Mouse (Mus musculus) mesoderm, embryonic 11.5 days (tissue): ENCODE results near the gene Gm28038.

Experiments
- DNase-seq: peaks from one replicate; pipeline ENCODE4 v3.0.0-alpha.2; 2012; ENCODE audit warnings: low read depth, low spot score

The Gm28038 gene

GRCm38 (mm10) chr2:30285416-30286181 lies 4.8 kb downstream of the Gm28038 start:
- DNase-seq, result no peak

GRCm38 (mm10) chr2:30286192-30287026 lies 5.6 kb downstream of the Gm28038 start, which contains the start of the genes Dolk and Nup188:
Dolk (minus strand) TSS chr2:30286334.
Nup188 (plus strand) TSS chr2:30286397.
- DNase-seq, result peak; percentile 97

GRCm38 (mm10) chr2:30287027-30287373 lies 6.2 kb downstream of the Gm28038 start:
- peak; percentile 32 for DNase-seq

GRCm38 (mm10) chr2:30299525-30299924 lies 18.7 kb downstream of the Gm28038 start:
- DNase-seq, result no peak

DNA sequence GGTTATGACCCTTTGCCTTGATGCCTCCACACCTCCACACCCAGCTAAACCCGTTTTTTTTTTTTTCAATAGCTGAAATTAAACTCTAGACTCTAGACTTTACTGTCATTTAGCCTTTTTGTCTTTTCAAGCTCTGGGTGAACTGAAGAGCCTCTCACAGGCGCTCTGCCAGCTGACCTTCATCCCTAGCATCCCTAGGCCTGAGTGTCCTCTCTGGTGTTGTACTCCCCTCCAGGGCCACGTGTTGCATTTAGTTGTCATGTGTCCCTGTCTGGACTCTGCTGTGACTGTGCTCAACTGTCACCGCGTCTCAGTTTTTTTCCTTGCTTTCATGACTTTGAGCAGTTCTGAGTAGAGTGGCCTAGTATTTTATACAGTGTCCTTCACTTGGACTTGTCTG lies 19.1 kb downstream of the Gm28038 start:
- no peak for DNase-seq

DNA sequence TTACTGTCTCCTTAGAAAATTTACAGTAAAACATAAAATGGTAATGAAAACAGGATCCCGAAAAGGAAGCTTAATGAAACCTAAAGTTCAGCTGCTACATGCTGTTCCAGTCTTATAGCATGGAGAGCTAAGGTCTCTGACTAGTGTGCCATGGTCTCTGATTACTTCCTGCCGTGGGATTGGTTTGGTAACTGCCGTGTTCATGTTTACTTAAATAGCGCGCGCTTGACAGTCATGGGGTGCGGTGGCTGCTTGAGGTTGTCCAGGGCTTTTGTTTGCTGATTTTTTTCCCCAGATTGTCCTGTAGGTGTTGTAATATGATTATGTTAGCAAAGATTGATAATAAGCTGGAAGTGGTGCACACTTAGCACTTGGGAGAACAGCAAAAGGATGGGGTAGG lies 25.2 kb downstream of the Gm28038 start:
- no peak for DNase-seq

GRCm38 (mm10) chr2:30309351-30309750 lies 28.5 kb downstream of the Gm28038 start:
- no peak for DNase-seq

GRCm38 (mm10) chr2:30311481-30311880 lies 30.6 kb downstream of the Gm28038 start:
- no peak for DNase-seq

DNA sequence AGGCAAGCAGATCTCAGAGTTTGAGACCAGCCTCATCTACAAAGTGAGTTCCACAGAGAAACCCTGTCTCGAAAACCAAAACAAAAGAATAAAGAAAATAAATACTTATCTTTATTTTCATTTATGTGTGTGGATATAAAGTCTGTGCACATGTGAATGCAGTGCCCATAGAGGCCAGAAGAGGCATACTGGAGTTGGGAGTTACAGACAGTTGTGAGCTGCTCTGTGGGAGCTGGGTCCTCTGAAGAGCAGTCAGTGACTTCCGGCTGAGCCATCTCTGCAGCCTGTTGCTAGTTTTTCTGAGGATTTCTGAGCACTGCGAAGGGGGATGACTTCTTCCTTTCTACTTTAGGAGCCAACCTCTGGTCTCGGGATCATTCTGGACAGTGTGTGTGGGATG lies 35.3 kb downstream of the Gm28038 start:
- peak; percentile 4 for DNase-seq

DNA sequence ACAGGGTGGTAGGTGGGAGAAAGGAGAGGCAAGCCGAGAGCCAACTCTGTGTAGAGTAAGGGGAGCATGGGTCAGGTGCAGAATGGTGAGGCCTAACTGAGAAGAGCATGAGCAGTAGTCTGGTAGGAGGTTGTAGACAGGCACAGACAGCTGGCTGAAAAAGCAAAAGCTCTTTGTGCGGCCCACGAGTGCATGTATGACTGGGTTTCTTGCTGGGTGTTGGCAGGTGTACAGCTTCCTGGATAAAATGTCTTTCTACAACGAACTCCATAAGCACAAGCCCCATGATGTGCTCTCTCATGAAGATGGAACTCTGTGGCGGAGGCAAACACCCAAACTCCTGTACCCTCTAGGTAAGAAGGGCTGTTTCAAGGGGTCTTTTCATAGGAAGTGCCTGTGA lies 36.1 kb downstream of the Gm28038 start:
- DNase-seq, result no peak

DNA sequence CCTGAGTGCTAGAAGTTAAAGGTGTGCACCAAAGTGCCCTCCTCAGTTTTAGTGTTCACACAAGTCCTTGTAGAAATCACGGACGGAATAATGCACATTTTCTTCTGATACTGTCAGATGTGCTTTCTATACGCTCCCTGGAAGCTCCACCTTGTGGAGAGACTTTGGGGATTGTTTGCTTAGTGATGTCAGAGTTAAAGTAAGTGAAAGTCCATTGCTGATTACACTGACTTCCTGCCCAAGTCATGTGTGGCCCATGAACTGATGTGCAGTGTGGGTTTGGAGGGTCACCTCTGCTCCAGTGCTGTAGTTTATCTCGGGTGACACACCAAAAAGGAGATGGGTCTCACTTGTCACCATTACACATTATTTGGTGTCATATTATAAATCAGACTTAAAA lies 38.4 kb downstream of the Gm28038 start:
- DNase-seq, result no peak

DNA sequence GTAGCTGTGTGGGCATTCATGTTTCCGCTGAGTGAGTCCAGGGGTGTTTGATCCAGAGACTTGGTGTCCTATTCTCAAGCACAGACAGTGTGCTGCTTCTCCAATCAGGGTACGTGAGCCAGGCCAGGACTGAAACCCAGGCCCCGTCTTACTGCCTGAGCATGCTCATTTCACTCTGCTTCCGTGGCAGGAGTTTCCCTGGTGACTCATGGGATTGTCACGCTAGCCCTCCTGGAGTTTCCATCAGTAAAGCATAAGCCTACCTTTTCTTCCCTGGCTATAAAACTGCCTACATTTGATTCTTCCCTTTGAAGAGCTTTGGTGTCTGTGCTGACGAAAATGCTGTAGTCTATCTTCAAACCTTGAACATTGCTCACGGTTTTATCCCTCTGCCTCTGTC lies 42.3 kb downstream of the Gm28038 start:
- DNase-seq, result no peak

DNA sequence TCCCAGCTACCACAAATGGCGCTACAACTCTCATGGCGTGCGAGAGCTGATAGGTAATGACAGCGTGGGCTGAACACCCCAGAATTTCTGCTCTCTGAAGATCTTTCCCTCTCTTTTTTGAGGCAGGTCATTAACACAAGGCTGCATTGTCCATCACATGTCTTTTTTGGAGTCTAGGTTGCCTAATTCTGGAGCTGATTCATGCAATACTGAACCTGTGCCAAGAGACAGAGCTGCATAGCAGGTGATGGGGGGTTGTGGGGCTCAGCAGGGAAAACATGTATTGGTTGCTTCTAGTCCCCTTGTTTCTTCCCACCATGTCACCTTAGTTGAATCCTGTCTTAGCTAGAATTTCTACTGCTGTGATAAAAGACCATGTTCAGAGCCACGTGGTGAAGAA lies 44.5 kb downstream of the Gm28038 start:
- no peak for DNase-seq

DNA sequence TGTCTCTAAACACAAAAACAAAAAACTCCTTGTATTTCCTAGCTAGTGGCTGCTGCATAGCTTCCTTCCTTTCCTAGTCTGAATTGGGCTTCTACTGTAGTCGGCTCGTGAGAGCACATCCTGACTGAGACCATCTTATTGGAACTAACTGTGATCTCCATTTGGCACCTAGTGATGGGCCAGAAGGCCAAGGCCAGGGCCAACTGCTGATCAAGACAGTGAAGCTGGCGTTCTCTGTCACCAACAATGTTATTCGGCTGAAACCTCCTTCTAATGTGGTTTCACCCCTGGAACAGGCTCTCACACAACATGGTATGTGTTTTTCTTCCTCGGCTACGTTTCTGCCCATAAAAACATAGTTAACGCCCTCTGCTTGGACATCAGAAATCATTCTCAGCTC lies 46.4 kb downstream of the Gm28038 start:
- no peak for DNase-seq

DNA sequence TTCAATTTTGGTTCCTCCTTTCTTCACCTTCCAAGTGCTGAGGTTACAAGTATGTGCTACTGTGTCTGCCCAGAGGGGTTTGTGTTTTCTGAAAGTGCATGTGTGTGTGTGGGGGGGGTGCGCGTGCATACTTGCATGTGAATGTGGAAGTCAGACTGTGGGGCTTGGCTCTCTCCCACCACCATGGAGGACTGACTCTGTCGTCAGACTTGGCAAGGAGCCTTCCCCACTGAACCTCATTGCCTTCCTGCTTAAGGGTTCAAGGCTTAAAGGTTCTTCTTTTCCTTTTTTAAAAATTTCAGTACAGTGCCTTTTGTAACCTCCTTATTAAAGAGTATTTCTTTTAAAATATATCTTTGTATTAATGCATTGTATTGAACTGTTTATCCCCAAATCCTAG lies 47.9 kb downstream of the Gm28038 start:
- DNase-seq, result no peak

- no peak for DNase-seq
Measured at GRCm38 (mm10) chr2:30335324-30335723, 54.5 kb downstream of the Gm28038 start.

- DNase-seq, result no peak
Measured at GRCm38 (mm10) chr2:30336174-30336915, 55.5 kb downstream of the Gm28038 start.

DNA sequence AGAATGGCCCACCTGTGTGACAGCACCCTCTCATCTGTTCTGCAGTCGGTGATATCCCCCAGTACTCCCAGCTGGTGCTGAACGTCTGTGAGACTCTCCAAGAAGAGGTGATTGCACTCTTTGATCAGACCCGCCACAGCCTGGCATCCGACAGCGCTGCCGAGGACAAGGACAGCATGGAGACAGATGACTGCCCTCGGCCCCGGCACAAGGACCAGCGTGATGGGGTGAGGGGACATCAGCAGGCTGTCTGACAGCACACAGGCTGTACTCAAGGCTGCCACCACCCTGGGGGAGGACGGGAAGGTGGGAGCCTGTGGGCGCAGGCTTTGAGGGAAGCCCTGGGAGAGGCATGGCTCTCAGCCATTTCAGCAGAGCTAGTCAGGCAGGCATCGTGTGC lies 56.3 kb downstream of the Gm28038 start:
- no peak for DNase-seq

DNA sequence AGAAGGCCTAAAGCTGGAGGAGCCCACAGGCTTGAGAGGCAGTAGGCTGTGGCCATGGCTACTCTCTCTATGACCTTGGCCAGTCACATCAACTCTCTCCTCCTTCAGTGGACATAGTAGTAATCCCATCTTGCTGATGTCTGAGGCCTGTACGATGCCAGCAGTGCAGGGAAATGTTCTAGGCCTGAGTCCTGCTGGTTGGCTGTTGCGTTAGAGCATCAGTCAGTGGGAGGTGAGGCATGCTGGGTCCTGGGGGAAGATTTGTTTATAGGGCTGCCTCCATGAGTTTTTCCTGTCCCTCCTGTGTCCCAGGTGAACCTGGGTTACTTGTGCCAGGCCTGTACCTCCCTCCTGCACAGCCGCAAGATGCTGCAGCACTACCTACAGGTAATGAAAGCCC lies 61.2 kb downstream of the Gm28038 start:
- DNase-seq, result no peak

GRCm38 (mm10) chr2:30342544-30342943 lies 61.7 kb downstream of the Gm28038 start:
- no peak for DNase-seq

DNA sequence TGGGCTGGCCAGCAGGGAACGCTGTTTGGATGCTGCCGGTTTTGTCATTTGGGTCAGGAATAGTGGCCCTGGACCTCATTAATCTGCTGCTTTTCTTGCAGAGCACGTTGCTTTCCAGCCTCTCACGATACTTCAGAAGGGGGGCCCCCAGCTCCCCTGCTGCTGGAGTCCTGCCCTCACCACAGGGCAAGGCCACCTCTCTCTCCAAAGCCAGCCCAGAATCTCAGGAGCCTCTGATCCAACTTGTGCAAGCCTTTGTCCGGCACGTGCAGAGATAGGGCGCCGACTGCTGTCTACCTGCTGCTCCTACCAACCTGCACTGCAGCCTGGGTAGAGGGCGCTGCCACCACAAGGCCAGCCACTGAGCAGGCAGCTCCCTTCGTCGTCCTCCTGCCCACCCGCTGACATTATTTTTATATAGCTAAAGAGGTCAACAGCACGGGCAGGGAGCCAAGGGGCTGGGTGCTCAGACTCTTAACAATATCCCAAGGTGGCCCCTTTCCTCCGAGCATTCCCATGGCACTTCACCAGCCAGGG lies 62.8 kb downstream of the Gm28038 start:
- DNase-seq, result no peak
